Mouse (Mus musculus): ENCODE results near the gene Nnmt. TPM values are rescaled to one million over a fixed set of nuclear protein-coding genes. Genes with fewer than 3 reads are reported as not detected.

Gene Nnmt
- polyA plus RNA-seq, 1 experiment from 2014 or later, result 0.76 TPM

DNA sequence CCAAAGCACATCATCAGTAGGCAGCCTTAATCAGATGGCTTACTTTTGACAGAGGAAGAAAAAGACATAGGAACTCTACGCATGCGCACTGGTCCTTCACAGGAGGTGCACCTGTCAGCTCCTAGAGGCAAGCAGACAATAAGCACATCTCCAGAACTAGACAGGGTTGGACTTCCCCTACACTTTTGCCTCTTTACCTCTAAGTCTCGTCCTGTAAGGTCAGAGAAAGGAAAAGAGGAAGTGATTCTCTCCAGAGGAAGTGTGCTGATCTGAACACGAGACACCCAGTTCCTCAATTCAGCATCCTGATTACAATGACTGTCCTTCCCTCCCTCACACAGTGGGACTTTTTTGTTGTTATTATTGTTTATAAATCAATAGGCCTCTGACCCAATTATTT is 46.3 kb downstream of the Nnmt start:
- H3K9me3 ChIP-seq (ENCODE audit: control insufficient read depth, low read length), result no peaks in the 10 kb centered on the region
- ATAC-seq (ENCODE audit: insufficient read depth, low FRiP score, low TSS enrichment) (no peak), DNase-seq (ENCODE audit: low spot score) (no peak)
- no peak overlapping the region for H3K4me2 ChIP-seq (ENCODE audit: low read depth)
- WGBS, result 77% methylated on average over 4 of the region's 4 CpGs
- H3K36me3 ChIP-seq (ENCODE audit: control insufficient read depth, insufficient read depth, low read length), result no peaks in the 10 kb centered on the region
- H3K27me3 ChIP-seq (ENCODE audit: control insufficient read depth, insufficient read depth, low read length), result no peaks in the 10 kb centered on the region
- H3K4me1 ChIP-seq (ENCODE audit: control insufficient read depth, insufficient read depth, low read length), result no peaks in the 10 kb centered on the region
- H3K4me3 ChIP-seq (ENCODE audit: low read depth, low read length), result no peak overlapping the region
- no peak overlapping the region for H3K9ac ChIP-seq (ENCODE audit: low read length)
- H3K27ac ChIP-seq (ENCODE audit: low read depth, low read length), result no peak overlapping the region

DNA sequence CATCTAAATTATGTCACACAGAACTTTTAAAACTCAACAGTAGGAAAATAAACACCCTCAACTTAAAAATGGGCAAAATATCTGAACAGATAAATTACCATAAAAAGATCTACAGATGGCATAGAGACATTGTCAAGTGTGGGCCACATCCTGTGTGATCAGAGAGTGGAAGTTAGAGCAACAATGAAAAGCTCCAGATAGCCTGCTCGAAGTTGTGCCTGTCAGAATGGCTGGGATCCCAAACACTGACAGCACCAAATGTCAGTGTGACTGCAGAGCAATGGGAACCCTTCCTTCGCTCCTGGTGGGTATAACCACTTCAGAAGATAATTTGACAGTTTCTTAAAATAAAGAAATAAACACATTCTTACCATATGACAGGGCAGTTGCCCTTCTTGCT is 55.9 kb downstream of the Nnmt start:
- no peaks in the 10 kb centered on the region for H3K36me3 ChIP-seq (ENCODE audit: control insufficient read depth, insufficient read depth, low read length)
- DNase-seq (ENCODE audit: low spot score) (no peak), ATAC-seq (ENCODE audit: insufficient read depth, low FRiP score, low TSS enrichment) (no peak)
- H3K27me3 ChIP-seq (ENCODE audit: control insufficient read depth, insufficient read depth, low read length), result no peaks in the 10 kb centered on the region
- H3K9ac ChIP-seq (ENCODE audit: low read length), result no peak overlapping the region
- no peaks in the 10 kb centered on the region for H3K4me1 ChIP-seq (ENCODE audit: control insufficient read depth, insufficient read depth, low read length)
- no peak overlapping the region for H3K27ac ChIP-seq (ENCODE audit: low read depth, low read length)
- 84% methylated on average over 2 of the region's 2 CpGs for WGBS
- no peak overlapping the region for H3K4me3 ChIP-seq (ENCODE audit: low read depth, low read length)
- no peak overlapping the region for H3K4me2 ChIP-seq (ENCODE audit: low read depth)
- H3K9me3 ChIP-seq (ENCODE audit: control insufficient read depth, low read length), result no peaks in the 10 kb centered on the region

DNA sequence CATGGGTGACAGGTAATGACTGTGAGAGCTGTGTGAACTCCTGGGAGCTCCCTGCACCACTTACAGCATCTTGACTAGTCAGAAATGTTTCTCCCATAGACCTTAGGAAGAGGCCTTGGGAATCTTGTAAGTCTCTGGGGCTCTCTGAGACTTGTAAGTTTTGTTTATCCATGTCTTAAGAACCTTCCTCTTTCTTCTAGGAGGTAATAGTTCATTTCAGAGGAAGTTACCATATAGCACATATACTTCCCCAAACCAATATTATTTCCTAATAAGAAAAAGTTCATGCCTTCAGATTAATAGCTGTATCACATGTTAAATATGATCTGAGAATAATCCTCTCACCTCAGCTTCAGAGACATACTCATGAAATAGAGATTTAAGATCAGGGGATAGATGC is 57.7 kb downstream of the Nnmt start:
- Histone ChIP-seq H3K4me2 (ENCODE audit: low read depth) (no peak overlapping the region), H3K9me3 (ENCODE audit: control insufficient read depth, low read length) (no peaks in the 10 kb centered on the region), H3K4me1 (ENCODE audit: control insufficient read depth, insufficient read depth, low read length) (no peaks in the 10 kb centered on the region), H3K27me3 (ENCODE audit: control insufficient read depth, insufficient read depth, low read length) (no peaks in the 10 kb centered on the region), H3K36me3 (ENCODE audit: control insufficient read depth, insufficient read depth, low read length) (no peaks in the 10 kb centered on the region), H3K4me3 (ENCODE audit: low read depth, low read length) (no peak overlapping the region), H3K9ac (ENCODE audit: low read length) (no peak overlapping the region), H3K27ac (ENCODE audit: low read depth, low read length) (no peak overlapping the region)
- ATAC-seq (ENCODE audit: insufficient read depth, low FRiP score, low TSS enrichment) (no peak), DNase-seq (ENCODE audit: low spot score) (no peak)

Other genes starting within 250 kb of the Nnmt start
- 76.2 and 85.5 TPM in 2 replicates for gene Rexo2, start 124.5 kb downstream of the Nnmt start, polyA plus RNA-seq (2014; fragmentation: Nextera tagmentation; extraction: Ambion mirVana)
- 113 and 115 TPM in 2 replicates for gene Rbm7, start 109.9 kb downstream of the Nnmt start, polyA plus RNA-seq (2014; fragmentation: Nextera tagmentation; extraction: Ambion mirVana)
- gene Gm5617, start 109.7 kb downstream of the Nnmt start, polyA plus RNA-seq (2014; fragmentation: Nextera tagmentation; extraction: Ambion mirVana), result 31.1 and 32.7 TPM in 2 replicates
- 7.4 and 8.0 TPM in 2 replicates for gene Zbtb16, start 231.1 kb upstream of the Nnmt start, polyA plus RNA-seq (2014; fragmentation: Nextera tagmentation; extraction: Ambion mirVana)